27 mouse cellular contexts compared by ENCODE assay signal in the genomic region with DNA sequence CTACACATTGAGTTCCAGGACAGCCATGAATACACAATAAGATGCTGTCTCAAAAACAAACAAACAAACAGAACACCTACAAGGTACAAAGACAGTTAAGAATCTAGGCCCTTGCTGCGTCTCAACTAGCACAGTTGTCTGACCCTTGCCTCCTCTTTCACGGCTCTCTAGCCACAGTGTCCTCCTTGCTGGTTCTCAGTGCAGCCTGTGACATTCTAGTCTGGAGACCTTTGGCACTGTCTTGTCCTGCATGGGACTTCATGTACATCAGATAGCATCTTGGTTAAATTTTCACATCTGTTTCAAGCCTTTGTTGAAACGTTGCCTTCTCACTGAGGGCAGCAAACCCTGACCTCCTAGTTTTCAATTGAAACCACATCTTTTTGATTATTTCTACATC. TPM values are rescaled to one million over a fixed set of nuclear protein-coding genes. Genes with fewer than 3 reads are reported as not detected.
DNase-seq lines count a peak whose midpoint lies in the region; ATAC-seq lines count a peak whose summit lies in the region.
"Had no signal": no experiment of that assay in that cellular context is flagged by ENCODE, and none has a peak within 500 bp of the region (broad histone marks: within the 10 kb centered on the region; RNA-seq: fewer than 3 reads in every experiment).

No protein-coding gene starts in this region.

- 62% methylated on average over 3 of the region's 3 CpGs for WGBS in kidney, embryonic 15.5 days

- peak; percentile 41 for DNase-seq in kidney, adult 11 months
- DNase-seq in kidney, adult 8-10 months, result peak; percentile 34 to 37
- DNase-seq in kidney, postnatal 14 days, result no peak
- peak; percentile 10 to 61 for DNase-seq in kidney, postnatal 25 days
- no peak for DNase-seq in kidney, postnatal 4 days
- peak; percentile 43 for DNase-seq in yolk sac, embryonic 10.5 days (ENCODE audit: low spot score)
- DNase-seq: adrenal gland, adult 8-10 months; adrenal gland, postnatal 14 days; adrenal gland, postnatal 36 days; B cell, adult 2 months; cerebellum, adult 11-12 months; cerebellum, adult 2 months; cerebellum, adult 9-10 months; cerebellum, postnatal 10 days; cerebellum, postnatal 25 days had no signal

- H3K36me3 ChIP-seq in kidney, embryonic 15.5 days, result no peaks in the 10 kb centered on the region
- H3K36me3 ChIP-seq: embryonic facial prominence, embryonic 12.5 days had no signal

- H3K4me2 ChIP-seq in kidney, embryonic 15.5 days, result no peak overlapping the region
- H3K4me2 ChIP-seq: embryonic facial prominence, embryonic 12.5 days; forebrain, embryonic 13.5 days had no signal

- H3K9me3 ChIP-seq in kidney, embryonic 15.5 days (replicated peaks), result no peaks in the 10 kb centered on the region
- H3K9me3 ChIP-seq: embryonic facial prominence, embryonic 10.5 days; embryonic facial prominence, embryonic 12.5 days; forebrain, embryonic 13.5 days; G1E had no signal

- H3K9ac ChIP-seq in kidney, embryonic 15.5 days, result no peak overlapping the region
- H3K9ac ChIP-seq: embryonic facial prominence, embryonic 12.5 days; forebrain, embryonic 13.5 days had no signal

- no peak overlapping the region for H3K27ac ChIP-seq in kidney, embryonic 15.5 days
- H3K27ac ChIP-seq: embryonic facial prominence, embryonic 10.5 days; embryonic facial prominence, embryonic 12.5 days; forebrain, embryonic 13.5 days had no signal

- no peaks in the 10 kb centered on the region for H3K27me3 ChIP-seq in kidney, embryonic 15.5 days
- H3K27me3 ChIP-seq: CH12.LX; embryonic facial prominence, embryonic 12.5 days; forebrain, embryonic 13.5 days; Patski had no signal

- ATAC-seq in kidney, embryonic 15.5 days (replicated peaks; ENCODE audit: low FRiP score), result no peak
- ATAC-seq: activated CD4-positive, CD25-positive, alpha-beta regulatory T cell, adult 4 months; CD4-positive, CD25-positive, alpha-beta regulatory T cell, adult 4 months; forebrain, embryonic 13.5 days; Patski had no signal

- no peak overlapping the region for H3K4me3 ChIP-seq in kidney, embryonic 15.5 days (replicated peaks)
- H3K4me3 ChIP-seq: embryonic facial prominence, embryonic 10.5 days; embryonic facial prominence, embryonic 12.5 days; forebrain, embryonic 13.5 days had no signal

- H3K4me1 ChIP-seq in kidney, embryonic 15.5 days, result 0 out of 2 replicates have a peak, but pooled peaks cover 3% of the 10 kb centered on the region
- H3K4me1 ChIP-seq: forebrain, embryonic 13.5 days had no signal

RNA-seq across cellular contexts. Expression of a gene that starts 13.6 kb away (rescaled TPM):
- 9.2 and 9.7 TPM in 2 replicates for polyA plus RNA-seq in kidney, embryonic 15.5 days (2015; fragmentation: Nextera tagmentation; extraction: Ambion mirVana)

RNA-seq across cellular contexts. Expression of a gene that starts 13.6 kb away (rescaled TPM):
- polyA plus RNA-seq in kidney, embryonic 15.5 days (2015; fragmentation: Nextera tagmentation; extraction: Ambion mirVana), result 9.6 and 10.3 TPM in 2 replicates

RNA-seq across cellular contexts. Expression of a gene that starts 38.2 kb away (rescaled TPM):
- not detected in 2 replicates for polyA plus RNA-seq in kidney, embryonic 15.5 days (2015; fragmentation: Nextera tagmentation; extraction: Ambion mirVana)
- polyA plus RNA-seq: activated CD4-positive, CD25-positive, alpha-beta regulatory T cell, adult 4 months; CD4-positive, CD25-positive, alpha-beta regulatory T cell, adult 4 months; cerebellum, adult 2 months; cortical plate, adult 2 months; embryonic facial prominence, embryonic 10.5 days; embryonic facial prominence, embryonic 12.5 days; embryonic facial prominence, embryonic 14.5 days; forebrain, embryonic 11.5 days; forebrain, embryonic 13.5 days; G1E; Patski had no signal

RNA-seq across cellular contexts. Expression of a gene that starts 57.8 kb away (rescaled TPM):
- 0.17 and 0.22 TPM in 2 replicates for polyA plus RNA-seq in kidney, embryonic 15.5 days (2015; fragmentation: Nextera tagmentation; extraction: Ambion mirVana)
- polyA plus RNA-seq: activated CD4-positive, CD25-positive, alpha-beta regulatory T cell, adult 4 months; CD4-positive, CD25-positive, alpha-beta regulatory T cell, adult 4 months; forebrain, embryonic 11.5 days; forebrain, embryonic 13.5 days; G1E had no signal

Comparison
In these comparisons a context has a peak if more than half of its experiments do, and no peak if none do; other contexts are left out.
1. DNase-seq: peak in kidney, adult 11 months (single experiment), kidney, adult 8-10 months (2 of 2), kidney, postnatal 25 days (2 of 2) and yolk sac, embryonic 10.5 days (single experiment); none in kidney, postnatal 14 days (single experiment) and kidney, postnatal 4 days (0 of 2).